Mouse (Mus musculus): ENCODE results near the gene Tmem179b. TPM values are rescaled to one million over a fixed set of nuclear protein-coding genes. Genes with fewer than 3 reads are reported as not detected.

Gene Tmem179b
- polyA plus RNA-seq, 1 experiment from 2014 or later = 46.4 TPM

DNA sequence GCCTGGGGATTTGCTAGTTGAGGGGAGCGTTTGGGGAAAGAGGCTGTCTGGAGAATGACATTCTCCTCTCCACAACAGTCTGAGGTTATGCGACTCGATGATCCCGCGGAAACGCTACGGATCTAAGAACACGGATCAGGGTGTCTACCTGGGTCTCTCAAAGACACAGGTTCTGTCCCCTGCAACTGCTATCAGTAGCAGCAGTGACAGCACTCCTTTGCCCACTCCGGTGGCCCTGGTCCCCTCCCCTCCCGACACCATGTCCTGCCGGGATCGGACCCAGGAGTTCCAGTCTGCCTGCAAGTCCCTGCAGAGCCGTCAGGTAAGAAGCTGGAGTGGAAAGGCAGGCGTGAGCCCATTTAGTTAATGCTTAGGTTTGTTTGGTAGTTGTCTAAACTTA lies 32.1 kb downstream of the Tmem179b start:
- H3K27ac ChIP-seq (ENCODE audit: low read depth, low read length) = no peak overlapping the region
- WGBS = 18% methylated on average over 14 of the region's 14 CpGs
- DNase-seq (ENCODE audit: low spot score) = no peak

GRCm38 (mm10) chr19:8741243-8741869 lies 32.9 kb downstream of the Tmem179b start, which contains the start of gene Stx5a:
Gene Stx5a, plus strand, starts transcription at chr19:8741413.
- 0 out of 2 replicates have a peak, but pooled peaks cover 6% of the 10 kb centered on the region for H3K4me1 ChIP-seq (replicated peaks; ENCODE audit: control insufficient read depth, insufficient read depth, low read length)
- DNase-seq (ENCODE audit: low spot score) (peak; percentile 96), ATAC-seq (ENCODE audit: low FRiP score) (peak; percentile 98)
- H3K4me3 ChIP-seq (ENCODE audit: low read depth, low read length) = peak within 1 kb of the TSS; percentile 47
- peak within 1 kb of the TSS; percentile 86 for H3K27ac ChIP-seq (ENCODE audit: low read depth, low read length)
- no peaks in the 10 kb centered on the region for H3K27me3 ChIP-seq (ENCODE audit: control insufficient read depth, insufficient read depth, low read length)
- H3K36me3 ChIP-seq (ENCODE audit: control insufficient read depth, insufficient read depth, low read length) = no peaks in the 10 kb centered on the region
- under 1% methylated on average over 36 of the region's 36 CpGs for WGBS
- H3K4me2 ChIP-seq (replicated peaks; ENCODE audit: low read depth, low read length) = peak within 1 kb of the TSS; percentile 47
- no peaks in the 10 kb centered on the region for H3K9me3 ChIP-seq (ENCODE audit: control insufficient read depth, low read length)
- peak within 1 kb of the TSS; percentile 43 for H3K9ac ChIP-seq (ENCODE audit: low read depth, low read length)

More for the DNA sequence above, 32.1 kb downstream of the Tmem179b start:
- ATAC-seq (ENCODE audit: low FRiP score) = no peak
- Histone ChIP-seq H3K36me3 (ENCODE audit: control insufficient read depth, insufficient read depth, low read length) (peaks cover 2% of the 10 kb centered on the region; the same call in 1 of the 2 replicates), H3K9ac (ENCODE audit: low read depth, low read length) (peak overlapping the region; percentile 38), H3K4me2 (replicated peaks; ENCODE audit: low read depth, low read length) (peak overlapping the region; percentile 47), H3K27me3 (ENCODE audit: control insufficient read depth, insufficient read depth, low read length) (no peaks in the 10 kb centered on the region), H3K9me3 (ENCODE audit: control insufficient read depth, low read length) (no peaks in the 10 kb centered on the region), H3K4me1 (replicated peaks; ENCODE audit: control insufficient read depth, insufficient read depth, low read length) (0 out of 2 replicates have a peak, but pooled peaks cover 6% of the 10 kb centered on the region), H3K4me3 (ENCODE audit: low read depth, low read length) (peak overlapping the region; percentile 47)

DNA sequence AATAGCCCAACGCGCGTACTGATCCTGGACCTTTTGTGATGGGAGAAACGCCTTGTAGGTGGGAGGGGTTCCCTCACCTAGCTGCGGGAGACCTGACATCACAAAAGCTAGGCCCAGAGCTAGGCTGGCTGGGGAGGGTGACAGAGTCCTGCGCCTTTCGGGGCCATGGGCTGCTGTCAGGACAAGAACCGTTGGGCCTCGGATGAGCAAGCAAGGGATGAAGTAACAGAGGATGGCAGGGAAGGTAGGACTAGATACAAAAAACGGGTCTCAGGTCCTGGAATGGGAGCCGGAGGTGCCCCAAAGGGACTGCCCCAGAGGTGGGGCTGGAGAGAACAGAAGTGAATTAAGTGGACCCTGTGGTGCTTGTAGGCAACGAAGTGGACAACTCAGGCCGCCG lies 33.7 kb downstream of the Tmem179b start, which contains the start of gene 1700092M07Rik:
Gene 1700092M07Rik (plus strand): TSS at position 116 of the 400 bp plus-strand sequence.
- Histone ChIP-seq H3K9ac (ENCODE audit: low read depth, low read length) (peak within 1 kb of the TSS; percentile 43), H3K36me3 (ENCODE audit: control insufficient read depth, insufficient read depth, low read length) (no peaks in the 10 kb centered on the region), H3K9me3 (ENCODE audit: control insufficient read depth, low read length) (no peaks in the 10 kb centered on the region), H3K4me3 (ENCODE audit: low read depth, low read length) (peak within 1 kb of the TSS; percentile 47), H3K27ac (ENCODE audit: low read depth, low read length) (peak within 1 kb of the TSS; percentile 86), H3K4me2 (replicated peaks; ENCODE audit: low read depth, low read length) (peak within 1 kb of the TSS; percentile 27), H3K27me3 (ENCODE audit: control insufficient read depth, insufficient read depth, low read length) (no peaks in the 10 kb centered on the region), H3K4me1 (replicated peaks; ENCODE audit: control insufficient read depth, insufficient read depth, low read length) (0 out of 2 replicates have a peak, but pooled peaks cover 6% of the 10 kb centered on the region)
- no peak for DNase-seq (ENCODE audit: low spot score)
- 68% methylated on average over 14 of the region's 14 CpGs for WGBS
- ATAC-seq (ENCODE audit: low FRiP score) = no peak

- ATAC-seq (ENCODE audit: low FRiP score) (no peak), DNase-seq (ENCODE audit: low spot score) (no peak)
- no peak overlapping the region for H3K4me2 ChIP-seq (replicated peaks; ENCODE audit: low read depth, low read length)
- H3K36me3 ChIP-seq (ENCODE audit: control insufficient read depth, insufficient read depth, low read length) = no peaks in the 10 kb centered on the region
- H3K9me3 ChIP-seq (ENCODE audit: control insufficient read depth, low read length) = no peaks in the 10 kb centered on the region
- WGBS = 92% methylated on average over 6 of the region's 6 CpGs
- H3K4me3 ChIP-seq (ENCODE audit: low read depth, low read length) = no peak overlapping the region
- H3K9ac ChIP-seq (ENCODE audit: low read depth, low read length) = no peak overlapping the region
- 0 out of 2 replicates have a peak, but pooled peaks cover 6% of the 10 kb centered on the region for H3K4me1 ChIP-seq (replicated peaks; ENCODE audit: control insufficient read depth, insufficient read depth, low read length)
- H3K27ac ChIP-seq (ENCODE audit: low read depth, low read length) = no peak overlapping the region
- no peaks in the 10 kb centered on the region for H3K27me3 ChIP-seq (ENCODE audit: control insufficient read depth, insufficient read depth, low read length)
These were observed 34.6 kb downstream of the Tmem179b start for GRCm38 (mm10) chr19:8739646-8740045.

- WGBS = 93% methylated on average over 7 of the region's 7 CpGs
- no peak overlapping the region for H3K9ac ChIP-seq (ENCODE audit: low read depth, low read length)
- peak overlapping the region; percentile 10; the same call in 1 of the 2 replicates for H3K4me3 ChIP-seq (ENCODE audit: low read depth, low read length)
- H3K27ac ChIP-seq (ENCODE audit: low read depth, low read length) = no peak overlapping the region
- no peaks in the 10 kb centered on the region for H3K27me3 ChIP-seq (ENCODE audit: control insufficient read depth, insufficient read depth, low read length)
- DNase-seq (ENCODE audit: low spot score) = no peak
- H3K4me2 ChIP-seq (replicated peaks; ENCODE audit: low read depth, low read length) = no peak overlapping the region
- no peak for ATAC-seq (ENCODE audit: low FRiP score)
- 0 out of 2 replicates have a peak, but pooled peaks cover 6% of the 10 kb centered on the region for H3K4me1 ChIP-seq (replicated peaks; ENCODE audit: control insufficient read depth, insufficient read depth, low read length)
- H3K9me3 ChIP-seq (ENCODE audit: control insufficient read depth, low read length) = no peaks in the 10 kb centered on the region
- no peaks in the 10 kb centered on the region for H3K36me3 ChIP-seq (ENCODE audit: control insufficient read depth, insufficient read depth, low read length)
These were observed 35.4 kb downstream of the Tmem179b start for GRCm38 (mm10) chr19:8738911-8739310.

DNA sequence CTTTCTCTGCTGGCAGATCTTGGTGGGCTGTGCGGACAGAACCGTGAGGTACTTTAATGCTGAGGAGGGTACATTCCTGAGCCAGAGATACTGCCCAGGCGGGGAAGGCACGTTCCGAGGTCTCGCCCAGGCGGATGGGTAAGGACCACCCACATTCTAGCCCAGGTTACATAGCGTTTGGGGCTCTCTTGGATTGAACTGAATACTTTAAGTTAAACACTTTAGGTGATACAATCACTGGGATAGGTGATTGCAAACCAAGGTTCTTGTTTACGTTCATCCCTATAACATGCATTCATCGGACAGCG lies 38.2 kb downstream of the Tmem179b start:
- Histone ChIP-seq H3K9ac (ENCODE audit: low read depth, low read length) (peak overlapping the region; percentile 72), H3K9me3 (ENCODE audit: control insufficient read depth, low read length) (no peaks in the 10 kb centered on the region), H3K4me2 (replicated peaks; ENCODE audit: low read depth, low read length) (peak overlapping the region; percentile 63), H3K4me3 (ENCODE audit: low read depth, low read length) (peak overlapping the region; percentile 88), H3K4me1 (replicated peaks; ENCODE audit: control insufficient read depth, insufficient read depth, low read length) (no peaks in the 10 kb centered on the region), H3K27ac (ENCODE audit: low read depth, low read length) (no peak overlapping the region), H3K27me3 (ENCODE audit: control insufficient read depth, insufficient read depth, low read length) (no peaks in the 10 kb centered on the region), H3K36me3 (ENCODE audit: control insufficient read depth, insufficient read depth, low read length) (no peaks in the 10 kb centered on the region)
- DNase-seq (ENCODE audit: low spot score) = no peak
- peak; percentile 63 for ATAC-seq (ENCODE audit: low FRiP score)
- WGBS = 4% methylated on average over 11 of the region's 11 CpGs

DNA sequence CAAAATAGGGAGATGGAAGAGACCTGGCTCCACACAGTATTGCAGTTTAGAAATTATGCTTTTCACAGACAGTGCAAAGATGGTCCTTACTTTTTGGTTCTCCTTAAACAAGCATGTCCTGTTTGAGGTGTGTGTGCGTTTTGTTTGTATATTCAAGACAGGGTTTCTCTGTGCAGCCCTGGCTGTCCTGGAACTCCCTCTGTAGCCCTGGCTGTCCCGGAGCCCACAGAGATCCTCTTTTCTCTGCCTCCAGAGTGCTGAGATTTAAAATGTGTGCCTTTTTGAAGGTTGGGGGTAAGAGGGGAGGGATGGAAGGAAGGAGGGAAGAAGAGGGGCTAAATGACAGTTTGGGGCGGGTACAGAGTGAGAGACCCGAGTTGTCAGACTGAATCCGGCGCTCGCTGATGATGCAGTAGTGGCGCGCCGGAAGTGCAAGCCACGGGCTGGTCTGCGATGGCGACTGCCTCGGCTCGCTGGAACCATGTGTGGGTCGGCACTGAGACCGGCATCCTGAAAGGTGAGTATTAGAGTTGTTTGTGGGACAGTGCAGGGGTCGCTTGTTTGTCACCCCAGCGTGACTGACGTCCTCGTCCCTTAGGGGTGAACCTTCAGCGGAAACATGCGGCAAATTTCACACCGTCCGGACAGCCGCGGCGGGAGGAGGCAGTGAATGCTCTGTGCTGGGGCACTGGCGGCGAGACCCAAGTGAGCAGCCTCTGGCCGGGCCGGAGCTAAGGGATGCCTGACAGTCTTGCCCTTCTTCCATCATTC lies 38.7 kb downstream of the Tmem179b start, which contains the start of gene Wdr74:
Gene Wdr74 (plus strand): TSS at position 439 of the 771 bp plus-strand sequence.
- Histone ChIP-seq H3K4me2 (replicated peaks; ENCODE audit: low read depth, low read length) (peak within 1 kb of the TSS; percentile 63), H3K9ac (ENCODE audit: low read depth, low read length) (peak within 1 kb of the TSS; percentile 72), H3K9me3 (ENCODE audit: control insufficient read depth, low read length) (no peaks in the 10 kb centered on the region), H3K4me3 (ENCODE audit: low read depth, low read length) (peak within 1 kb of the TSS; percentile 88), H3K36me3 (ENCODE audit: control insufficient read depth, insufficient read depth, low read length) (no peaks in the 10 kb centered on the region), H3K27me3 (ENCODE audit: control insufficient read depth, insufficient read depth, low read length) (no peaks in the 10 kb centered on the region), H3K27ac (ENCODE audit: low read depth, low read length) (peak within 1 kb of the TSS; percentile 17; the same call in 1 of the 2 replicates), H3K4me1 (replicated peaks; ENCODE audit: control insufficient read depth, insufficient read depth, low read length) (no peaks in the 10 kb centered on the region)
- WGBS = under 1% methylated on average over 32 of the region's 32 CpGs
- ATAC-seq (ENCODE audit: low FRiP score) = peak; percentile 95
- peak; percentile 99 for DNase-seq (ENCODE audit: low spot score)

DNA sequence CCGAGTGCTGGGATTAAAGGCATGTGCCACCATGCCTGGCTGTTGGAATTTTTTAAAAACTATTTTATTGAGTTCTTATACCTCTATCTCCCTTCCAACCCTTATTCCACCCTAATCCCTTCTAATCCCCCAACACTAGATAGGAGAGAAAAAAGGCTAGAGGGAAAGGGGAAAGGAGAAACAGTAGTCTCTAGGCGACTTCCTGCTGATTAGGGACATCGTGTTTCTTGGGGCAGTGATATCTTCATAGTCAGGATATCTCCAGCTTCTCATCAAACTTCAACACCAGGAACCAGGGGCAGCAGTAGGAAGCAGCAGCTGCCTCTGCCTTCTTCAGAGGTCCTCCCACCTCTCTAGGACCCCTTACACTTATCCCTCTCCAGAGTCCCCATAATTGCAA lies 39.9 kb downstream of the Tmem179b start:
- no peaks in the 10 kb centered on the region for H3K9me3 ChIP-seq (ENCODE audit: control insufficient read depth, low read length)
- no peak overlapping the region for H3K4me3 ChIP-seq (ENCODE audit: low read depth, low read length)
- no peak overlapping the region for H3K27ac ChIP-seq (ENCODE audit: low read depth, low read length)
- ATAC-seq (ENCODE audit: low FRiP score) (no peak), DNase-seq (ENCODE audit: low spot score) (no peak)
- H3K36me3 ChIP-seq (ENCODE audit: control insufficient read depth, insufficient read depth, low read length) = no peaks in the 10 kb centered on the region
- no peaks in the 10 kb centered on the region for H3K27me3 ChIP-seq (ENCODE audit: control insufficient read depth, insufficient read depth, low read length)
- WGBS = 77% methylated on average over 3 of the region's 3 CpGs
- H3K4me1 ChIP-seq (replicated peaks; ENCODE audit: control insufficient read depth, insufficient read depth, low read length) = no peaks in the 10 kb centered on the region
- no peak overlapping the region for H3K4me2 ChIP-seq (replicated peaks; ENCODE audit: low read depth, low read length)
- no peak overlapping the region for H3K9ac ChIP-seq (ENCODE audit: low read depth, low read length)

All from hindbrain, embryonic 11.5 days (tissue).